Mouse (Mus musculus) thymus, adult 18-20 months (tissue): ENCODE results near the gene Gm28035.

Experiments
- DNase-seq, 2 experiments: peaks; one replicate each; pipeline ENCODE4 v3.0.0; 2022; ENCODE audit warnings: mixed read lengths in 2 of 2

The Gm28035 gene

GRCm38 (mm10) chr2:30240267-30240666, at the start of gene Gm28035:
Gene Gm28035, plus strand, starts transcription at chr2:30240567.
- DNase-seq = no peak

GRCm38 (mm10) chr2:30191790-30192580, 48.4 kb upstream of the Gm28035 start:
- DNase-seq = no peak

GRCm38 (mm10) chr2:30194656-30195055, 45.7 kb upstream of the Gm28035 start:
- DNase-seq = no peak

DNA sequence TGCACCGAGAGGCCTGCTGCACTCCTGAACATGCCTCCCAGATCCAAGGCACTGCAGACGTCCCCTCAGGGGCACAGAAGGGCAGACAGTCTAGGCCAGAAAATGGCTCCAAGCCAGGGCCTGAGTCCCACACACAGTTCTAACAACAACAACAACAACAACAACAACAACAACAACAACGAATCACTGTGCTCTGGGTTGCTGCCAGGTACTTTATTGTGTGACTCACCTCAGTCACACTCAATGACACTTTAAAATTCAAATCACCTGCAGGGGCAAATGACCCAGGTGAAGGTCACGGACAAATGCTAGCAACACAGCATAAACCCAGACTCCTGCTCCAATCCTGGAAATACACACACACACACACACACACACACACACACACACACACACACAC, 42.3 kb upstream of the Gm28035 start:
- no peak for DNase-seq

DNA sequence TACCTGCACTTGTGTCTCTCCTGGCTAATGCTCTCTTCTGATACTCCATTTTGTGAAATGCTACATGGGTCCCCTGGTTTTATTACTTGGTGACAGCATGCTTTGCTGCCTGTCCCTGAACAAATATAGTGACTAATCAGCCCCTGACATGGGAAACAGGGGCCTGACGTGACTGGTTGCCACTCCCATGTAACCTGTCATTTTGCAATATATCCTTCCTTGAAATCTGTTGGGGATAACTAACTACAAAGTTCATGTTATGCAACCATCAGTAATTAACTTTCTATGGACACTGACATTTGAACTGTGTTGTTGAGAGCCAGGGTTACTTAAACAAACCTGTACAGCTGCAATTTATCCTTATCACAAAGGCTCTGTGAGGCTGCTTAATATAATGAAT, 40.4 kb upstream of the Gm28035 start:
- no peak for DNase-seq

- no peak for DNase-seq
These were observed 39.9 kb upstream of the Gm28035 start for GRCm38 (mm10) chr2:30200388-30200925.

GRCm38 (mm10) chr2:30203439-30203838, 36.9 kb upstream of the Gm28035 start:
- no peak for DNase-seq

GRCm38 (mm10) chr2:30205255-30205628, 35.1 kb upstream of the Gm28035 start:
- DNase-seq = no peak

DNA sequence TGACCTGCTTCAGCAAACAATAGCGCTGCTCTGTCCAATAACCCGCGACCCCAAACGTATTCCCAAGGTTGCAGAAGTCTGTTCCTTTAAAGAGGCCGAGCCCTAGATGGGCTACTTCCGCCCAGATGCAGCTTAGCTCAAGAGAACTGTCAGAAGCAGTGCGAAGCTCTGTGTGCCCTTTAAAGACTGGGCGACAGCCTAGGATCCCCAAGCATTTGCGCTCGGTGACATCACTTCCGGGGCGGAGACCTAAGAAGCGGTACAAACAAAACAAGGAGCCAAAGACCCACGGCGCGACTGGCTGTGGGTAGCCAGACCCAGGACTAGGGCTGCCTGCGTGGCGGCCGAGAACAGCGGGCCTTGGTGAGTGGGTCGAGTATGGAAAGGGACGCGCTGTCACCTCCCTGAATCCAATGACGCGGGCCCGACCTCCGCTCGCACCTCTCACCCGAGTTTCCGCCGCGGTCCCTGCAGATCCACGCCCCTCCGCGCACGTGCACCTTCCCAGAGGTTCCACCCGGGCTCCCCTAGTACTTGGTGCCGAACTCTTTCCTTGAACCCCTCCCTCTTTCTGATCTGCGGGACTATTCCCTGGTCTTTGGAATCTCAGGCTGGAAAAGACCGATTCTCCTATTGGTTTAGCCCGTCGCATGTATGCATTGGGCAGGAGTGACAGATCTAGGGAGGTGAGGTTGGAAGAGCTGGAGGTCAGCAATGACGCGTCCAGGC, 34.6 kb upstream of the Gm28035 start, which contains the start of gene Kyat1:
Gene Kyat1, minus strand, starts transcription at position 219 of the 729 bp plus-strand sequence.
- peak; percentile 82 to 88 for DNase-seq

DNA sequence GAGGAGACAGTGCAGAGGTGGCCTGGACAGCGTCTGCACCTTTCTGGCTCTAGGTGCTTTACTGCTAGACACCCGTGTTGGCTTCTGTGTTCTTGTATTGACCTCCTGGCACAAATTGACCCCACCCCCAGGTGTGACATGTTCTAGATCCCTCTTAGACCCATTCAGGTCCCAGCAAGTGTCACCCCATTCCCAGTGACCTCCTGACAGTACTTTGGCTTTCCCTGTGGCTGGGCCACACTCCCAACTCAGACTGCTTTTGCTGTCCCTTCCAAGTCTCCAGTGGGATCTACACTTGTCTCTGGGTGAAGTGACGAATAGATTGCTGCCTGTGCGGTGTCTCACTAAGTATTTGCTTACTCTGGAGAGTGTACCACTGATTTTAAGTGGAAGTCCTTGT, 33.0 kb upstream of the Gm28035 start:
- no peak for DNase-seq

GRCm38 (mm10) chr2:30207886-30208285, 32.5 kb upstream of the Gm28035 start:
- DNase-seq = no peak

GRCm38 (mm10) chr2:30211408-30212168, 28.8 kb upstream of the Gm28035 start:
- DNase-seq = no peak

DNA sequence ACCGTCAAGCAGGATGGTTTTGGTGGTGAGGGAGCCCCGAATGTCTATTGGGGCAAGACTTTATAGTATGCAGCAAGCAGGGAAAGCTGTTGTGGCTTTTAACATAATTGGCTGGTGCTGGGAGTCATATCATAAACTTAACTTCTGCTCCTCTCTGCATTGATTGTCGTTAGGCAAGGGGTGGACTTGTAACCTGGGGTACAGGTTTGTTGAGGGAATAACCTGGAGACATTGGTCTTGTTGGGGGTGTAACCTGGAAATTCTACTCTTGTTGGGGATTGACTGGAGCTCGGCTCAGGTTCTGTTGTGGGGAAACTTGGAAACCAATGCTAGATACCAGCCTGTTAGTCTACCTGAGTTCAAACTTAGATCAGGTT, 28.2 kb upstream of the Gm28035 start:
- no peak for DNase-seq

- no peak for DNase-seq
These were observed 27.4 kb upstream of the Gm28035 start for GRCm38 (mm10) chr2:30212951-30213350.

- no peak for DNase-seq
These were observed 25.6 kb upstream of the Gm28035 start for GRCm38 (mm10) chr2:30214745-30215144.

- DNase-seq = no peak
These were observed 24.9 kb upstream of the Gm28035 start for GRCm38 (mm10) chr2:30215493-30215892.

GRCm38 (mm10) chr2:30216293-30216692, 24.1 kb upstream of the Gm28035 start:
- no peak for DNase-seq

DNA sequence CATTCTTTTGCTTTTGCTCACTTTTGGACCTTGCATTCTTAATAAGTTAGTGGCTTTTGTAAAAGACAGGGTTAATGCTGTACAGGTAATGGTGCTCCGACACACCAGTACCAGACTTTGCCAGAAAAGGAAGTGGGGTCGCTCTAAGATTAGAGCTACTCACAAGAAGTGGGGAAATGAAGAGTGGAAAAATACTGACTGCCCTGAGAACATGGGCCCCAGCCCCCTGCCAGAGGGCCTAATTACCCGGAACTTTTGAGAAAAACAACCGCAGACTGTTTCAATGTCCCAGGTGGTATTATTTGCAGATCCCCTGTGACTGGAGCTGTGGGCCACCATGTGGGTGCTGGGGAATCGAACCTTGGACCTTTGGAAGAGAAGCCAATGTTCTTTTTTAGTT, 4.8 kb upstream of the Gm28035 start:
- DNase-seq = no peak

GRCm38 (mm10) chr2:30236426-30237198, 3.8 kb upstream of the Gm28035 start:
- DNase-seq = no peak

DNA sequence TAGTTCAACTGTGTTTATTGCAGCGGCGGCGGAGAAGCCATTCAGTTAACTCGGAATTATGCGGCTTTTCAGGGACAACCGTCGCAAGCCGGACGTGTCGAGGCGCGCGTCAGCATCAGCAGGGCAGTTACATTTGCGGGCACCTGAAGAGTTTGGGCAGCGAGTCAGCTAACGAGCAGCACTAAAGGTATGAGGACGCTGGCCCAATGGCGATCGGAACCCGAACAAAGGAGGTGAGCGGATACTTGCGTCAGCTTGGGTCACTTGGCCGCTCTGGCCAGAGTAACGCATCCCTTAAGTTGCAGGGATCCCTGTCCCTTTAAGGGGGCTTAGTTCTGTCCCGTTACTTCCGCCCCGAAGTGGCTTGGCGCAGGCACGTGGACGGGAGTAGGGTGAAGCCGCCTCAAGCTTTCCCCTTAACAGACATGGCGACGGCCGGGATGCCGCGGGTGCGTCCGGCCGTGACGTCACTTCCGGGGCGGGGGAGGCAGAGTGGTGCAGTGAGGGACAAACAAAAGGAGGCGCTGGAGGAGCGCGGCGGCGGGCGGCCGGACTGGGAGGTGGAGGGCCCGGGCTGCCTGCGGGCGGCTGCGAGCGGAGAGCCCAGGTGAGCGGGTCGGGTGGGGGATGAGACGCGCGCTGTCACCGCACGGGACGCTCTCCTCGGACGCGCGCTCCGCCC, 3.0 kb upstream of the Gm28035 start, which contains the start of gene Lrrc8a:
Gene Lrrc8a, plus strand, starts transcription at position 517 of the 682 bp plus-strand sequence.
- peak; percentile 99 for DNase-seq

DNA sequence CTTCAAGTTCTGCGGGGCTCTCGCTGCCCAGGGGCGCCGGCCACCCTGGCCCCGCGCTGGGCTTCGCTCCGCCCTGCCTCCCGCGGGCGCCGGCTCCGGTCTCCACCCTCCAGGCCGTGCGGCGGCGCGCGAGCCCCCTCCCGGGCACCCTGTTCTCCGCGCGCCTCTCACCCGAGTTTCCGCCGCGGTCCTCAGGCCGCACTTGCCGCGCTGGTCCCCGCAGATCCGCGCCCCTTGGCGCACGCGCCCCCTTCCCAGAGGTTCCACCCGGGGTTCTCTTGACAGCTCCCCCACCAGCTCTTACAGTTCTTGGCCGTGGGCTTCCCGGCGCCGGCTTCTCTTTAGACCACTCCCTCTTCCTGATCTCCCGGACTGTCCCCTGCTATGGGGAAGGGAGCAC, 2.5 kb upstream of the Gm28035 start:
- DNase-seq = peak; percentile 65 to 70
